Mouse (Mus musculus): ENCODE measurements around the gene Terb2.

DNA sequence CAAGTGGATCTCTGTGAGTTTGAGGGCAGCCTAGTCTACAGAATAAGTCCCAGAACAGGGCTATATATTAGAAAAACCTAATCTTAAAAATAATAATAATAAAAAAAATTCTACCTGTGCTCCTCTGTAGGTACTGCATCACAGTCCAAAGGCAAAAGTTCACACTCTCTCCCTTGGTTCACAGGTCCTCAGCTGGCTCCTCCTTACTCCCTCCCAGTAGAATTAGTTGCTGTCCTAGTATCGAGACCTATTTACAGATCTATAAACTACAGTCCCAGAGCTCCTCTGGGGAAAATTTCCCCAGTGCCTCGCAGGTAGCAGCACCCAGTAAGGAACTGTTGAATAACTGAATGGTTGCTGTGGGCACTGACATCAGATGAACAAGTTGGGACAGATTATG, 45.3 kb upstream of the Terb2 start:
- no peak for TF ChIP-seq MAX (IDR thresholded peaks at IDR 0.05)
- no peak for TF ChIP-seq CTCF (IDR thresholded peaks at IDR 0.05; ENCODE audit: control insufficient read depth, insufficient read depth, insufficient read length)
- no peak for TF ChIP-seq MYOG (IDR thresholded peaks at IDR 0.05; ENCODE audit: control insufficient read depth, extremely low read depth, insufficient read length)
- TF ChIP-seq USF1 (IDR thresholded peaks at IDR 0.05; ENCODE audit: low read depth): no peak
- TF ChIP-seq MYOD1 (IDR thresholded peaks at IDR 0.05; ENCODE audit: control insufficient read depth, insufficient read length, low read depth): no peak
- TF ChIP-seq FOSL1 (IDR thresholded peaks at IDR 0.05; ENCODE audit: insufficient read depth, low read length, poor library complexity, severe bottlenecking): no peak
- TF ChIP-seq CEBPB (IDR thresholded peaks at IDR 0.05; ENCODE audit: low read depth): no peak
